In the genomic region with DNA sequence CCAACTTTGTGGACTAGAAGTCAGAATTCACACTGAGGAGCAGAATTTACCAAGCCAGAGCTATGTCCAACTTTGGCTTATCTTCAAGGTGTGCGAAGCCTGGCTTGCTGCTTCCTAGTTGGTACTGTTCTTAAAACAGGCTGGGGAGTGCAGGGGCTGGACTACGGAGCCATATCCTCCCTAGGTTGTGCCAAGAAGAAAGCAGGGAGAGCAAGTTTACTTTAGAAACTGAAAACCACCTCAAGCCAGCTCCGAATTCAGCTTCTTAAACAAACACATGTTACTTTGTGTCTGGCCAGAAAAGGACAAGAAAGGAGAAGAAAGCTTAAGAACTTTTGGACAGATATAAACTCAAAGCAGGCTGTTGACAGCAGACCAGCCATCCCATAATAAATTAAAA, we compare ENCODE assay signal across 27 mouse cellular contexts. TPM values are rescaled to one million over a fixed set of nuclear protein-coding genes. Genes with fewer than 3 reads are reported as not detected.
DNase-seq lines count a peak whose midpoint lies in the region; ATAC-seq and TF ChIP-seq lines count a peak whose summit lies in the region.
"Had no signal": no experiment of that assay in that cellular context is flagged by ENCODE, and none has a peak within 500 bp of the region (broad histone marks: within the 10 kb centered on the region; RNA-seq: fewer than 3 reads in every experiment).

No protein-coding gene starts in this region.

- 0 out of 2 replicates have a peak, but pooled peaks cover 4% of the 10 kb centered on the region for H3K4me1 ChIP-seq in kidney, embryonic 14.5 days (ENCODE audit: control insufficient read depth, insufficient read depth, low read length)
- H3K4me1 ChIP-seq in lung, embryonic 15.5 days = peaks cover 12% of the 10 kb centered on the region; the same call in 1 of the 2 replicates
- H3K4me1 ChIP-seq in lung, adult 2 months (ENCODE audit: control insufficient read depth, insufficient read depth, low read length) = no peaks in the 10 kb centered on the region
- H3K4me1 ChIP-seq in stomach, embryonic 14.5 days (ENCODE audit: control insufficient read depth, insufficient read depth, low read length) = peaks cover 9% of the 10 kb centered on the region; the same call in 1 of the 2 replicates
- no peaks in the 10 kb centered on the region; the same call in 1 of the 2 replicates for H3K4me1 ChIP-seq in stomach, postnatal 0 days (replicated peaks; ENCODE audit: control insufficient read depth, insufficient read depth)
- H3K4me1 ChIP-seq in midbrain, embryonic 13.5 days (replicated peaks) = no peaks in the 10 kb centered on the region
- H3K4me1 ChIP-seq: heart, embryonic 12.5 days; liver, embryonic 13.5 days had no signal

- no peaks in the 10 kb centered on the region for H3K9me3 ChIP-seq in kidney, embryonic 14.5 days (ENCODE audit: control insufficient read depth, low read length)
- no peaks in the 10 kb centered on the region for H3K9me3 ChIP-seq in lung, embryonic 15.5 days
- H3K9me3 ChIP-seq in stomach, embryonic 14.5 days (ENCODE audit: control insufficient read depth, low read depth, low read length) = no peaks in the 10 kb centered on the region
- no peaks in the 10 kb centered on the region for H3K9me3 ChIP-seq in stomach, postnatal 0 days (ENCODE audit: control insufficient read depth, low read length)
- no peaks in the 10 kb centered on the region for H3K9me3 ChIP-seq in midbrain, embryonic 13.5 days
- H3K9me3 ChIP-seq: heart, embryonic 12.5 days; limb, embryonic 15.5 days; liver, embryonic 13.5 days had no signal

- TF ChIP-seq EP300 in stomach, postnatal 0 days (optimal IDR thresholded peaks at IDR 0.05) = no peak

- H3K27me3 ChIP-seq in kidney, embryonic 14.5 days (ENCODE audit: control insufficient read depth, insufficient read depth, low read length) = no peaks in the 10 kb centered on the region
- no peaks in the 10 kb centered on the region for H3K27me3 ChIP-seq in lung, embryonic 15.5 days
- H3K27me3 ChIP-seq in stomach, embryonic 14.5 days (ENCODE audit: control insufficient read depth, insufficient read depth, low read length) = no peaks in the 10 kb centered on the region
- no peaks in the 10 kb centered on the region for H3K27me3 ChIP-seq in stomach, postnatal 0 days (ENCODE audit: control insufficient read depth, insufficient read depth, low read length)
- H3K27me3 ChIP-seq in midbrain, embryonic 13.5 days = no peaks in the 10 kb centered on the region
- H3K27me3 ChIP-seq: heart, embryonic 12.5 days; limb, embryonic 15.5 days; liver, embryonic 13.5 days had no signal

- no peak for TF ChIP-seq POLR2A in lung, adult 2 months (IDR thresholded peaks at IDR 0.05; ENCODE audit: borderline replicate concordance, extremely low read depth, low read depth, low read length)

- no peak overlapping the region for H3K9ac ChIP-seq in kidney, embryonic 14.5 days (ENCODE audit: low read depth, low read length)
- H3K9ac ChIP-seq in lung, embryonic 15.5 days = no peak overlapping the region
- H3K9ac ChIP-seq in stomach, embryonic 14.5 days (replicated peaks; ENCODE audit: low read depth, low read length) = no peak overlapping the region
- H3K9ac ChIP-seq in stomach, postnatal 0 days (ENCODE audit: low read length) = no peak overlapping the region
- no peak overlapping the region for H3K9ac ChIP-seq in midbrain, embryonic 13.5 days (replicated peaks)
- H3K9ac ChIP-seq: heart, embryonic 12.5 days; hindbrain, embryonic 14.5 days; limb, embryonic 15.5 days; liver, embryonic 13.5 days had no signal

- TF ChIP-seq CTCF in lung, adult 2 months (IDR thresholded peaks at IDR 0.05; ENCODE audit: insufficient read depth, low read length) = no peak
- no peak for TF ChIP-seq CTCF in stomach, postnatal 0 days (IDR thresholded peaks at IDR 0.05; ENCODE audit: low read depth)

- peak; percentile 51; the same call in 1 of the 2 replicates for ATAC-seq in kidney, embryonic 14.5 days (ENCODE audit: low FRiP score, low TSS enrichment)
- ATAC-seq in lung, embryonic 15.5 days (ENCODE audit: borderline replicate concordance, extremely low read depth, low FRiP score, low TSS enrichment) = peak; percentile 55; the same call in 1 of the 2 replicates
- ATAC-seq in stomach, embryonic 14.5 days (ENCODE audit: insufficient number of reproducible peaks, insufficient read depth, low FRiP score, low read depth) = no peak
- peak; percentile 60; the same call in 1 of the 2 replicates for ATAC-seq in stomach, postnatal 0 days (ENCODE audit: low FRiP score, low TSS enrichment)
- ATAC-seq in midbrain, embryonic 13.5 days = no peak
- ATAC-seq: forebrain, embryonic 16.5 days; intestine, postnatal 0 days had no signal

- no peak for DNase-seq in kidney, postnatal 36 days
- DNase-seq in lung, adult 2 months = no peak
- DNase-seq in stomach, postnatal 0 days (ENCODE audit: low spot score) = no peak
- DNase-seq: adrenal gland, adult 8-10 months; B cell, adult 2 months; cerebellum, adult 2 months; cerebellum, postnatal 14 days; gastrocnemius, adult 2 months; gastrocnemius, postnatal 36 days; heart, adult 18-20 months; layer of hippocampus, postnatal 36 days; left cerebral cortex, postnatal 4 days; liver, embryonic 13.5 days; midbrain, embryonic 14.5 days; retina, postnatal 1 day; right cerebral cortex, postnatal 14 days; thymus, postnatal 14 days had no signal

- H3K27ac ChIP-seq in kidney, embryonic 14.5 days (ENCODE audit: low read depth, low read length) = no peak overlapping the region
- H3K27ac ChIP-seq in lung, embryonic 15.5 days = peak overlapping the region; percentile 26; the same call in 1 of the 2 replicates
- H3K27ac ChIP-seq in stomach, embryonic 14.5 days (ENCODE audit: low read length) = peak overlapping the region; percentile 55; the same call in 1 of the 2 replicates
- H3K27ac ChIP-seq in stomach, postnatal 0 days (replicated peaks) = peak overlapping the region; percentile 73
- no peak overlapping the region for H3K27ac ChIP-seq in midbrain, embryonic 13.5 days
- H3K27ac ChIP-seq: gastrocnemius, adult 2 months; hindbrain, embryonic 14.5 days; limb, embryonic 15.5 days; liver, embryonic 13.5 days; macrophage had no signal

- H3K4me2 ChIP-seq in kidney, embryonic 14.5 days (replicated peaks; ENCODE audit: low read depth, low read length) = no peak overlapping the region
- H3K4me2 ChIP-seq in lung, embryonic 15.5 days = no peak overlapping the region
- no peak overlapping the region for H3K4me2 ChIP-seq in stomach, embryonic 14.5 days (replicated peaks; ENCODE audit: low read depth, low read length)
- H3K4me2 ChIP-seq in stomach, postnatal 0 days (replicated peaks; ENCODE audit: low read depth) = no peak overlapping the region
- no peak overlapping the region for H3K4me2 ChIP-seq in midbrain, embryonic 13.5 days (replicated peaks)
- H3K4me2 ChIP-seq: heart, embryonic 12.5 days; hindbrain, embryonic 14.5 days; limb, embryonic 15.5 days; liver, embryonic 13.5 days had no signal

- no peaks in the 10 kb centered on the region for H3K36me3 ChIP-seq in kidney, embryonic 14.5 days (ENCODE audit: control insufficient read depth, insufficient read depth, low read length)
- H3K36me3 ChIP-seq in lung, embryonic 15.5 days = no peaks in the 10 kb centered on the region
- no peaks in the 10 kb centered on the region for H3K36me3 ChIP-seq in stomach, embryonic 14.5 days (ENCODE audit: control insufficient read depth, insufficient read depth, low read length)
- H3K36me3 ChIP-seq in stomach, postnatal 0 days (ENCODE audit: control insufficient read depth, insufficient read depth, low read length) = no peaks in the 10 kb centered on the region
- H3K36me3 ChIP-seq in midbrain, embryonic 13.5 days = no peaks in the 10 kb centered on the region
- H3K36me3 ChIP-seq: heart, embryonic 12.5 days; limb, embryonic 15.5 days; liver, embryonic 13.5 days had no signal

- WGBS in kidney, embryonic 14.5 days = 25% methylated on average over 3 of the region's 3 CpGs
- WGBS in lung, embryonic 15.5 days = 31% methylated on average over 3 of the region's 3 CpGs
- 36% methylated on average over 3 of the region's 3 CpGs for WGBS in lung, adult 2 months
- WGBS in stomach, embryonic 14.5 days = 41% methylated on average over 3 of the region's 3 CpGs
- WGBS in stomach, postnatal 0 days = 22% methylated on average over 3 of the region's 3 CpGs
- WGBS in midbrain, embryonic 13.5 days = 86% methylated on average over 3 of the region's 3 CpGs

- no peak overlapping the region for H3K4me3 ChIP-seq in kidney, embryonic 14.5 days (ENCODE audit: low read length)
- no peak overlapping the region for H3K4me3 ChIP-seq in lung, embryonic 15.5 days
- H3K4me3 ChIP-seq in lung, adult 2 months (replicated peaks; ENCODE audit: extremely low read depth, low read depth, low read length) = no peak overlapping the region
- H3K4me3 ChIP-seq in stomach, embryonic 14.5 days (ENCODE audit: low read depth, low read length) = no peak overlapping the region
- no peak overlapping the region for H3K4me3 ChIP-seq in stomach, postnatal 0 days (ENCODE audit: low read depth, low read length)
- no peak overlapping the region for H3K4me3 ChIP-seq in midbrain, embryonic 13.5 days (replicated peaks)
- H3K4me3 ChIP-seq: gastrocnemius, adult 2 months; heart, embryonic 12.5 days; limb, embryonic 15.5 days; liver, embryonic 13.5 days had no signal

RNA-seq across cellular contexts. Expression of a gene that starts 37.9 kb away (rescaled TPM):
- polyA plus RNA-seq in kidney, embryonic 14.5 days (2014; fragmentation: Nextera tagmentation; extraction: Ambion mirVana) = 1.4 and 2.4 TPM in 2 replicates
- polyA plus RNA-seq in lung, embryonic 15.5 days (2015; fragmentation: Nextera tagmentation; extraction: Ambion mirVana) = 2.2 and 2.5 TPM in 2 replicates
- 2.7 TPM in 2 replicates for polyA plus RNA-seq in lung, adult 2 months (2012; rRNA removed)
- polyA plus RNA-seq in stomach, embryonic 14.5 days (2014; fragmentation: Nextera tagmentation; extraction: Ambion mirVana) = 2.3 and 3.0 TPM in 2 replicates
- 1.8 and 1.9 TPM in 2 replicates for polyA plus RNA-seq in stomach, postnatal 0 days (2015; fragmentation: Nextera tagmentation; extraction: Ambion mirVana)
- 3.8 and 4.8 TPM in 2 replicates for polyA plus RNA-seq in midbrain, embryonic 13.5 days (2015; fragmentation: Nextera tagmentation; extraction: Ambion mirVana)

Comparison
In these comparisons a context has a peak if more than half of its experiments do, and no peak if none do; other contexts are left out.
1. ATAC-seq: peak in kidney, embryonic 14.5 days (single experiment), lung, embryonic 15.5 days (single experiment) and stomach, postnatal 0 days (single experiment); none in stomach, embryonic 14.5 days (single experiment) and midbrain, embryonic 13.5 days (single experiment).
2. H3K27ac ChIP-seq: peak in lung, embryonic 15.5 days (single experiment), stomach, embryonic 14.5 days (single experiment) and stomach, postnatal 0 days (single experiment); none in kidney, embryonic 14.5 days (single experiment) and midbrain, embryonic 13.5 days (single experiment).